Mouse (Mus musculus): ENCODE measurements around the gene Ccdc124. TPM values are rescaled to one million over a fixed set of nuclear protein-coding genes. Genes with fewer than 3 reads are reported as not detected.

Ccdc124 gene
- polyA plus RNA-seq (2014; fragmentation: Nextera tagmentation; extraction: Ambion mirVana) = 152 and 155 TPM in 2 replicates

DNA sequence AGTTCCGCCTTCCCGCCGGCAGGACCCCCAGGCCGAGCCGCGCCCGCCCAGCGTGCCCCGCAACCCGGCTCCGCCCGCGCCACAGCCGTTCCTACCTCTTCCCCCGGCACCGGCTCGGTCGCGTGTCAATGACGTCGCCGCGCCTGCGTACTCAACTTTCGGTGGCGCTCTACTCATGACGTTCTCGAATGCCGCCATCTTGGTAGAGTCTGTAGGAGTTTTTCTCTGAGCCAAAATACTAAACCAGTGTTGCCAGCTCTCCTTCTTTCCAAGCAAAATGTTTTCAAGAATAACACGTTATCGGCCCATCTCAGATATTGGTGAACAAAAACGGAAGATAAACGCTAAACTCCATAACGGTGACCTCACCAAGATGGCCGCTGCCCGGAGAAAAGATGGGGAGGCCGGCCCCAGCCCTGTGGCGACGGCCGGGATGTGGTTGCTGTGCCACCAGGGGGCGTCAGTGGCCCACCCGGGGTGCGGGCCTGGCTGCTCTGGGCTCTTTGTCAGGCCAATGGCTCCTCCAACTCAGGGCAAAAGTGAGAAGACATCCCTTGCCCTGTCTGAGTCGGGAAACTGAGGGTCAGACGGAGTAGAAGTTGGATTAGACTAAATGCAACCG lies at the start of gene Ccdc124:
TSS of gene Ccdc124 (minus strand) at position 572 of the 622 bp plus-strand sequence.
- peak within 1 kb of the TSS; percentile 84 for H3K9ac ChIP-seq (ENCODE audit: low read length)

DNA sequence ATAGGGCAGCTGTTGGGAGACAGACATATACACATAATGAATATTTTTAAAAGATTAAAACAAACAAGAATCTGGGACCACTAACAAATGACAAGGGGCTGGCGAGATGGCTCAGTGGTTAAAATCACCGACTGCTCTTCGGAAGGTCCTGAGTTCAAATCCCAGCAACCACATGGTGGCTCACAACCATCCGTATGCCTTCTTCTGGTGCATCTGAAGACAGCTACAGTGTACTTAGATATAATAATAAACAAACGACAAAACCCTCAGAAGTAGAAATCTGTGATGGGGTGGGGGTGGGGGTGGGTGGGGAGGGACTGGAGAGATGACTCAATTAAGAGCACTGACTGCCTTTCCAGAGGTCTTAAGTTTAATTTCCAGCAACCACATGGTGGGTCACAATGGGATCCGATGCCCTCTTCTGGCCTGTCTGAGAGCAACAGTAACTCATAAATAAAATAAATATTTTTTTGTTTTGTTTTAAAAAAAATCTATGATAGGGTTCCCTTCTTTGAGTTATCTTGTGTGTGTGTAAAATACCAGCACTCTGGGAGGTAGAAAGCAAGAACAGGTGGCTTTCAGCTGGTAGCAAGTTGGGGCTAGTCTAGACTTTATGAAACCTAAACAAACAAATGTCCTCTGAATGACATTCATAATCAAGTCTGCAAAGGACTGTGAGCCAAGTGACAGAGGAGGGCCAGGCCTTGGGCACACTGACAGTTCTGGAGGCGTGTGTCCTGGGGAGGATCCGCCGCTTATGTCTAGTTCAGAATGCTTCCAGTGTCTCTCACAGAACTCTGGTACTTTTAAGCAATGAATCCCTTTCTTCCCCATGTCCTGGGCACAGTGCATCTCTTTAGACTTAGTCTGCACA lies 46.6 kb upstream of the Ccdc124 start:
- peaks cover 22% of the 10 kb centered on the region for H3K36me3 ChIP-seq (ENCODE audit: control insufficient read depth, insufficient read depth, low read length)
- no peaks in the 10 kb centered on the region for H3K4me1 ChIP-seq (ENCODE audit: control insufficient read depth, insufficient read depth, low read length)
- H3K4me3 ChIP-seq (ENCODE audit: low read depth, low read length) = no peak overlapping the region
- H3K4me2 ChIP-seq (ENCODE audit: low read depth) = no peak overlapping the region
- H3K9me3 ChIP-seq (ENCODE audit: control insufficient read depth, low read length) = no peaks in the 10 kb centered on the region
- no peak overlapping the region for H3K27ac ChIP-seq (ENCODE audit: low read depth, low read length)
- H3K9ac ChIP-seq (ENCODE audit: low read length) = no peak overlapping the region
- DNase-seq (ENCODE audit: low spot score) = no peak
- WGBS = 92% methylated on average over 9 of the region's 9 CpGs
- H3K27me3 ChIP-seq (ENCODE audit: control insufficient read depth, insufficient read depth, low read length) = no peaks in the 10 kb centered on the region
- no peak for ATAC-seq (ENCODE audit: insufficient read depth, low FRiP score, low TSS enrichment)

More for the DNA sequence above, at the start of gene Ccdc124:
- H3K4me1 ChIP-seq (ENCODE audit: control insufficient read depth, insufficient read depth, low read length) = peaks cover 12% of the 10 kb centered on the region; the same call in 1 of the 2 replicates
- H3K27me3 ChIP-seq (ENCODE audit: control insufficient read depth, insufficient read depth, low read length) = no peaks in the 10 kb centered on the region
- no peaks in the 10 kb centered on the region for H3K9me3 ChIP-seq (ENCODE audit: control insufficient read depth, low read length)
- peak within 1 kb of the TSS; percentile 85 for H3K4me3 ChIP-seq (ENCODE audit: low read depth, low read length)
- DNase-seq (ENCODE audit: low spot score) (peak; percentile 94), ATAC-seq (ENCODE audit: insufficient read depth, low FRiP score, low TSS enrichment) (peak; percentile 91)
- H3K4me2 ChIP-seq (ENCODE audit: low read depth) = peak within 1 kb of the TSS; percentile 89
- no peaks in the 10 kb centered on the region for H3K36me3 ChIP-seq (ENCODE audit: control insufficient read depth, insufficient read depth, low read length)
- peak within 1 kb of the TSS; percentile 62 for H3K27ac ChIP-seq (ENCODE audit: low read depth, low read length)
- 1% methylated on average over 36 of the region's 46 CpGs for WGBS

- no peaks in the 10 kb centered on the region for H3K4me1 ChIP-seq (ENCODE audit: control insufficient read depth, insufficient read depth, low read length)
- no peak overlapping the region for H3K27ac ChIP-seq (ENCODE audit: low read depth, low read length)
- H3K4me3 ChIP-seq (ENCODE audit: low read depth, low read length) = no peak overlapping the region
- no peaks in the 10 kb centered on the region for H3K9me3 ChIP-seq (ENCODE audit: control insufficient read depth, low read length)
- H3K27me3 ChIP-seq (ENCODE audit: control insufficient read depth, insufficient read depth, low read length) = no peaks in the 10 kb centered on the region
- 90% methylated on average over 17 of the region's 17 CpGs for WGBS
- H3K9ac ChIP-seq (ENCODE audit: low read length) = no peak overlapping the region
- H3K36me3 ChIP-seq (ENCODE audit: control insufficient read depth, insufficient read depth, low read length) = peaks cover 48% of the 10 kb centered on the region
- DNase-seq (ENCODE audit: low spot score) (no peak), ATAC-seq (ENCODE audit: insufficient read depth, low FRiP score, low TSS enrichment) (no peak)
- no peak overlapping the region for H3K4me2 ChIP-seq (ENCODE audit: low read depth)
Measured at GRCm38 (mm10) chr8:70914704-70915103, 41.0 kb upstream of the Ccdc124 start.

DNA sequence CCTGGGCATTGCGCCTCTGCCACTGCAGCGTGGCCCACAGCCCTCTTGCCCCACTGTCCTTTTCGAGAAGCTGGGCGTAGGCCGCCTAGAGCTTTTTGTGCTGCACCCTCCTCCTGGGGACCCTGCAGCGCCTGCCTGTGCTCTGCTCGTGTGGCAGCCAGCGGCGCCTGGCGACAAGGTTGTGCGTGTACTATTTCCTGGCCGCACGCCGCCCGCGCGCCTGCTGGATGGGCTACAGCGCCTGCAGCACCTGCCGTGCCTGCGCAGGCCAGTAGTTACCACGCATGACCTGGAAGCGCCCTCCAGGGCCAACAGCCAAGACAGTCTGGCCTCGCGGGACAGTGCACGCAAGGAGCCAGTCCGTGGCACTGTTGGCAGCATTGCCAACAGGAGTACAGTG lies 39.8 kb upstream of the Ccdc124 start:
- H3K27ac ChIP-seq (ENCODE audit: low read depth, low read length) = no peak overlapping the region
- no peaks in the 10 kb centered on the region for H3K9me3 ChIP-seq (ENCODE audit: control insufficient read depth, low read length)
- H3K4me2 ChIP-seq (ENCODE audit: low read depth) = no peak overlapping the region
- H3K9ac ChIP-seq (ENCODE audit: low read length) = no peak overlapping the region
- H3K4me1 ChIP-seq (ENCODE audit: control insufficient read depth, insufficient read depth, low read length) = no peaks in the 10 kb centered on the region
- no peaks in the 10 kb centered on the region for H3K27me3 ChIP-seq (ENCODE audit: control insufficient read depth, insufficient read depth, low read length)
- ATAC-seq (ENCODE audit: insufficient read depth, low FRiP score, low TSS enrichment) (no peak), DNase-seq (ENCODE audit: low spot score) (no peak)
- H3K36me3 ChIP-seq (ENCODE audit: control insufficient read depth, insufficient read depth, low read length) = peaks cover 47% of the 10 kb centered on the region
- H3K4me3 ChIP-seq (ENCODE audit: low read depth, low read length) = no peak overlapping the region
- WGBS = 93% methylated on average over 26 of the region's 26 CpGs

DNA sequence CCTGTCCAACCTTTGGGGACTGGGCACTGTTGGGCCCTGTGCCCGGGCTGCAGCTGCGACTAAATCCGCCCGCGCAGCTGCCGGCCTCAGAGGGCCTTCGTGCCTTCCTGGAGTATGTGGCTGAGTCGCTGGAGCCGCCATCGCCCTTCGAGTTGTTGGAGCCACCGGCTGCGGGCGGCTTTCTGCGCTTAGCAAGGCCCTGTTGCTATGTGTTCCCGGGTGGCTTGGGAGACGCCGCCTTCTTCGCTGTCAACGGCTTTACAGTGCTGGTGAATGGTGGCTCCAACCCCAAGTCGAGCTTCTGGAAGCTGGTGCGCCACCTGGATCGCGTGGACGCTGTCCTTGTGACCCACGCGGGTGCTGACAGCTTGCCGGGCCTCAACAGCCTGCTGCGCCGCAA lies 39.2 kb upstream of the Ccdc124 start:
- H3K4me2 ChIP-seq (ENCODE audit: low read depth) = no peak overlapping the region
- no peaks in the 10 kb centered on the region for H3K4me1 ChIP-seq (ENCODE audit: control insufficient read depth, insufficient read depth, low read length)
- H3K27me3 ChIP-seq (ENCODE audit: control insufficient read depth, insufficient read depth, low read length) = no peaks in the 10 kb centered on the region
- 95% methylated on average over 29 of the region's 30 CpGs for WGBS
- H3K9ac ChIP-seq (ENCODE audit: low read length) = no peak overlapping the region
- no peak overlapping the region for H3K4me3 ChIP-seq (ENCODE audit: low read depth, low read length)
- ATAC-seq (ENCODE audit: insufficient read depth, low FRiP score, low TSS enrichment) (no peak), DNase-seq (ENCODE audit: low spot score) (no peak)
- no peak overlapping the region for H3K27ac ChIP-seq (ENCODE audit: low read depth, low read length)
- H3K36me3 ChIP-seq (ENCODE audit: control insufficient read depth, insufficient read depth, low read length) = peaks cover 47% of the 10 kb centered on the region
- H3K9me3 ChIP-seq (ENCODE audit: control insufficient read depth, low read length) = no peaks in the 10 kb centered on the region

GRCm38 (mm10) chr8:70911596-70911995 lies 37.9 kb upstream of the Ccdc124 start:
- no peaks in the 10 kb centered on the region for H3K27me3 ChIP-seq (ENCODE audit: control insufficient read depth, insufficient read depth, low read length)
- peaks cover 5% of the 10 kb centered on the region for H3K4me1 ChIP-seq (ENCODE audit: control insufficient read depth, insufficient read depth, low read length)
- ATAC-seq (ENCODE audit: insufficient read depth, low FRiP score, low TSS enrichment) = no peak
- H3K9me3 ChIP-seq (ENCODE audit: control insufficient read depth, low read length) = no peaks in the 10 kb centered on the region
- no peak overlapping the region for H3K4me2 ChIP-seq (ENCODE audit: low read depth)
- no peak for DNase-seq (ENCODE audit: low spot score)
- no peak overlapping the region for H3K4me3 ChIP-seq (ENCODE audit: low read depth, low read length)
- H3K36me3 ChIP-seq (ENCODE audit: control insufficient read depth, insufficient read depth, low read length) = peaks cover 38% of the 10 kb centered on the region
- no peak overlapping the region for H3K27ac ChIP-seq (ENCODE audit: low read depth, low read length)
- 82% methylated on average over 5 of the region's 5 CpGs for WGBS
- no peak overlapping the region for H3K9ac ChIP-seq (ENCODE audit: low read length)

DNA sequence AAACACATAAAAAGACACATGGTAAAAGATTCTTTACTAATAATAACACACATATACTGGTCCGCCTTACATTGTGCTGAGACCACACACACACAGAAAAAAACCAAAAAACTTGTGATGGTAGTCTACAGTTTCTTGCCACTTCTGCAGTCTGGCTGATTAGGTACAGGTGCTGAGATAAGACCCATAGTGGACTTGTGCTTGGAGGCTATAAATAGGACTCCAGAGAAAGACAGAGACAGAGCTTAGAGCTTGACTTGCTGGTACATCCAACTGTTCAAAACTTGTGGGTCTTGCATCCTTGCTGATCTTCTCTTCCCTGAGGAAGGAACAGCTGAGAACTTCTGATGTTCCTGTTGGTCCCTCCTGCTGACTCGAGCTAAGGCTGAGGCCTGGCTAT lies 33.8 kb upstream of the Ccdc124 start:
- no peak for DNase-seq (ENCODE audit: low spot score)
- Histone ChIP-seq H3K4me2 (ENCODE audit: low read depth) (no peak overlapping the region), H3K36me3 (ENCODE audit: control insufficient read depth, insufficient read depth, low read length) (peaks cover 6% of the 10 kb centered on the region; the same call in 1 of the 2 replicates), H3K27ac (ENCODE audit: low read depth, low read length) (no peak overlapping the region), H3K9me3 (ENCODE audit: control insufficient read depth, low read length) (no peaks in the 10 kb centered on the region), H3K4me3 (ENCODE audit: low read depth, low read length) (no peak overlapping the region), H3K27me3 (ENCODE audit: control insufficient read depth, insufficient read depth, low read length) (no peaks in the 10 kb centered on the region), H3K4me1 (ENCODE audit: control insufficient read depth, insufficient read depth, low read length) (peaks cover 11% of the 10 kb centered on the region), H3K9ac (ENCODE audit: low read length) (no peak overlapping the region)
- 91% methylated on average over 2 of the region's 2 CpGs for WGBS
- no peak for ATAC-seq (ENCODE audit: insufficient read depth, low FRiP score, low TSS enrichment)

DNA sequence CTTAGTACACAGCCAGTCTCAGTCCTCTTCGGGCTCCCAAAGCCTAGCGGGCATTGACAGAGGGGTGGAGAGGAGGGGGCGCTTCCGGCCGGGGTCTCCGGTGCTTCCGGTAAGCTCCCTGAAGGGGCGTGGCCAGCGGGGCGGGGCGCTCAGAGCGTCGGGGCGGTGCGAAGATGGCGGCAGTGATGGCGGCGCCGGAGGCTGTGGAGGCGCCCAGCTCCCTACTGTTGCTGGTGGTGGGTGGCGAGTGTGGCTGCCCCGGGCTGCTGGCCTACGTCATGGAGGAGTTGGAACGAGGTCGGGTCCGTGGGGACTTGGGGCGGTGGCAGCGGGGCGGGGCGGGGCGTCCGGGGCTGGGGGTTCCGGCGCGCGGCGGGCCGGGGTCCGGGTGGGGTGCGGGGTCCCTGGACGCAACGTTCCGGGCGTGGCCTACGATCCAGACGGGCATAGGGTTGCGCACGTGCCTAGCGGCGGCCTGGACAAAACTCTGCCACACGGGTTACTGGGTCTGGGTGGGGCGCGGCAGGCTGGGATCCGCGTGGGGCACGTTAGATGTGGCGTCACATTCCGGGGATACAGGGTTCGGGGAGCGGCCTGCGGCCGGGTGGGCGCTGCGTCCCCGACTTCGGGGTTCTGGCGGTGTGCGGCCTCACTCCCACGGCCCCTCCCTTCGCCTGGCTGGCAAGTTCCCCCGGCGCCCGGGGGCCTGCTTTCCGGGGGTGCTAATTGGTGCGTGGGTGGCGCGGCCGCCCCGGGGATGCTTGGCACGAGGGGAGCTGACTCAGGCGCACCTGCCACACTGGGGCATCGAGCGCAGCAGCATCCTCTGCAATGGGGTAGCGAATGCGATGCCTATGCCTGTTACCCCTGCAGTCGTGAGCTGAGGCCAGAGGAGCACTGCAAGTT lies 32.3 kb upstream of the Ccdc124 start, which contains the start of gene Map1s:
TSS of gene Map1s (plus strand) at position 102 of the 906 bp plus-strand sequence.
- DNase-seq (ENCODE audit: low spot score) = peak; percentile 95
- peak; percentile 91 for ATAC-seq (ENCODE audit: insufficient read depth, low FRiP score, low TSS enrichment)
- 0% methylated on average over 58 of the region's 86 CpGs for WGBS
- H3K4me3 ChIP-seq (ENCODE audit: low read depth, low read length) = peak within 1 kb of the TSS; percentile 91
- H3K4me2 ChIP-seq (ENCODE audit: low read depth) = peak within 1 kb of the TSS; percentile 97
- H3K9ac ChIP-seq (ENCODE audit: low read length) = peak within 1 kb of the TSS; percentile 90
- H3K27me3 ChIP-seq (ENCODE audit: control insufficient read depth, insufficient read depth, low read length) = no peaks in the 10 kb centered on the region
- peaks cover 11% of the 10 kb centered on the region for H3K4me1 ChIP-seq (ENCODE audit: control insufficient read depth, insufficient read depth, low read length)
- peak within 1 kb of the TSS; percentile 79 for H3K27ac ChIP-seq (ENCODE audit: low read depth, low read length)
- no peaks in the 10 kb centered on the region for H3K36me3 ChIP-seq (ENCODE audit: control insufficient read depth, insufficient read depth, low read length)
- H3K9me3 ChIP-seq (ENCODE audit: control insufficient read depth, low read length) = no peaks in the 10 kb centered on the region
